Mouse (Mus musculus) forebrain, embryonic 13.5 days (tissue): ENCODE data around the gene Prr14. TPM values are rescaled to one million over a fixed set of nuclear protein-coding genes. Genes with fewer than 3 reads are reported as not detected.
"Not testable (repeated sequence)": the region's sequence is repeated elsewhere in the genome, so short reads cannot be mapped to it uniquely, and the experiment has no call there.

Experiments used
- ATAC-seq: fragments of 200-750 bp; cut with Nextera tagmentation; 2 replicates; pipeline ENCODE4 v1.8.0; 2017
- H3K27ac ChIP-seq: fragments of 300-500 bp; sonication (generic); 2 replicates; pipeline ENCODE4 v1.5.1; 2015; ENCODE audit warnings: inconsistent platforms, mild to moderate bottlenecking, moderate library complexity
- H3K27me3 ChIP-seq: fragments of 300-500 bp; sonication (generic); 2 replicates; pipeline ENCODE4 v1.6.1; 2015; ENCODE audit warnings: mild to moderate bottlenecking, inconsistent platforms
- H3K36me3 ChIP-seq: fragments of 300-500 bp; sonication (generic); 2 replicates; pipeline ENCODE4 v1.6.1; 2015; ENCODE audit warnings: mild to moderate bottlenecking, inconsistent platforms; ENCODE audit not compliant: poor library complexity, severe bottlenecking
- H3K4me1 ChIP-seq: fragments of 300-500 bp; sonication (generic); 2 replicates; pipeline ENCODE4 v1.6.1; 2015; ENCODE audit warnings: inconsistent platforms
- H3K4me2 ChIP-seq: fragments of 300-500 bp; sonication (generic); 2 replicates; pipeline ENCODE4 v1.6.1; 2015; ENCODE audit warnings: inconsistent platforms, mild to moderate bottlenecking, moderate library complexity
- H3K4me3 ChIP-seq: fragments of 300-500 bp; sonication (generic); 2 replicates; pipeline ENCODE4 v1.5.1; 2015; ENCODE audit warnings: mild to moderate bottlenecking, inconsistent platforms
- H3K9ac ChIP-seq: fragments of 300-500 bp; sonication (generic); 2 replicates; pipeline ENCODE4 v1.6.1; 2015; ENCODE audit warnings: mild to moderate bottlenecking, inconsistent platforms
- H3K9me3 ChIP-seq: fragments of 300-500 bp; sonication (generic); replicated peaks from 2 replicates; pipeline ENCODE4 v1.6.1; 2016; ENCODE audit warnings: inconsistent platforms
- WGBS: fragments of 180-500 bp; shearing (Covaris S2); methylation state at CpG from one replicate; pipeline ENCODE4 v1.1.7; 2015; 5-methylcytosine and 5-hydroxymethylcytosine counted together
- polyA plus RNA-seq: library from polyadenylated mRNA; unstranded; fragments of >200 nt; fragmentation: Nextera tagmentation; extraction: Ambion mirVana; gene quantifications from 2 replicates; pipeline ENCODE4 v1.2.1, GENCODE M21; 2015

Prr14 gene
- polyA plus RNA-seq, 1 experiment from 2014 or later, result 51.0 TPM

GRCm38 (mm10) chr7:127453056-127453455 lies 6.4 kb upstream of the Prr14 start:
- Histone ChIP-seq H3K4me3 (no peak overlapping the region), H3K9ac (no peak overlapping the region)
- ATAC-seq, result no peak

GRCm38 (mm10) chr7:127454905-127455304 lies 4.5 kb upstream of the Prr14 start:
- Histone ChIP-seq H3K9me3 (no peaks in the 10 kb centered on the region), H3K9ac (no peak overlapping the region), H3K36me3 (peaks cover 46% of the 10 kb centered on the region), H3K4me1 (peaks cover 32% of the 10 kb centered on the region), H3K27ac (no peak overlapping the region), H3K4me3 (no peak overlapping the region), H3K27me3 (no peaks in the 10 kb centered on the region), H3K4me2 (no peak overlapping the region)
- WGBS, result 98% methylated on average over 7 of the region's 7 CpGs
- ATAC-seq, result no peak

More at GRCm38 (mm10) chr7:127453056-127453455, 6.4 kb upstream of the Prr14 start:
- no peaks in the 10 kb centered on the region for H3K27me3 ChIP-seq
- peaks cover 37% of the 10 kb centered on the region for H3K4me1 ChIP-seq
- no peaks in the 10 kb centered on the region for H3K9me3 ChIP-seq
- WGBS, result 94% methylated on average over 2 of the region's 2 CpGs
- peaks cover 38% of the 10 kb centered on the region for H3K36me3 ChIP-seq
- H3K27ac ChIP-seq, result no peak overlapping the region
- no peak overlapping the region for H3K4me2 ChIP-seq

GRCm38 (mm10) chr7:127458371-127459122 lies 864 bp upstream of the Prr14 start:
- H3K9me3 ChIP-seq, H3K9ac ChIP-seq, H3K27ac ChIP-seq, ATAC-seq, H3K4me2 ChIP-seq, H3K4me1 ChIP-seq, H3K27me3 ChIP-seq, H3K4me3 ChIP-seq: not testable (repeated sequence)
- 88% methylated on average over 3 of the region's 3 CpGs for WGBS
- H3K36me3 ChIP-seq, result peaks cover 57% of the 10 kb centered on the region

GRCm38 (mm10) chr7:127465191-127465590 lies 5.8 kb downstream of the Prr14 start:
- H3K9ac ChIP-seq, result no peak overlapping the region
- H3K27ac ChIP-seq, result no peak overlapping the region
- no peak overlapping the region for H3K4me2 ChIP-seq
- 89% methylated on average over 3 of the region's 3 CpGs for WGBS
- peaks cover 59% of the 10 kb centered on the region for H3K36me3 ChIP-seq
- H3K4me3 ChIP-seq, result no peak overlapping the region
- no peaks in the 10 kb centered on the region for H3K9me3 ChIP-seq
- H3K27me3 ChIP-seq, result no peaks in the 10 kb centered on the region
- ATAC-seq, result no peak
- H3K4me1 ChIP-seq, result peaks cover 11% of the 10 kb centered on the region

GRCm38 (mm10) chr7:127465670-127466069 lies 6.3 kb downstream of the Prr14 start:
- not testable (repeated sequence) for H3K4me3 ChIP-seq, H3K27me3 ChIP-seq, H3K9me3 ChIP-seq, H3K4me2 ChIP-seq, H3K9ac ChIP-seq, ATAC-seq, H3K27ac ChIP-seq
- Histone ChIP-seq H3K4me1 (peaks cover 11% of the 10 kb centered on the region), H3K36me3 (peaks cover 54% of the 10 kb centered on the region)
- 97% methylated on average over 2 of the region's 2 CpGs for WGBS

GRCm38 (mm10) chr7:127466606-127467005 lies 7.2 kb downstream of the Prr14 start:
- no peaks in the 10 kb centered on the region for H3K27me3 ChIP-seq
- no peaks in the 10 kb centered on the region for H3K9me3 ChIP-seq
- peaks cover 45% of the 10 kb centered on the region for H3K36me3 ChIP-seq
- no peak for ATAC-seq
- H3K4me3 ChIP-seq, result no peak overlapping the region
- WGBS, result 100% methylated on average over 4 of the region's 4 CpGs
- peaks cover 11% of the 10 kb centered on the region for H3K4me1 ChIP-seq
- no peak overlapping the region for H3K9ac ChIP-seq
- H3K27ac ChIP-seq, result no peak overlapping the region
- H3K4me2 ChIP-seq, result no peak overlapping the region

- Histone ChIP-seq H3K27me3 (no peaks in the 10 kb centered on the region), H3K36me3 (peaks cover 56% of the 10 kb centered on the region), H3K4me3 (peak overlapping the region; percentile 94), H3K27ac (peak overlapping the region; percentile 99), H3K4me2 (peak overlapping the region; percentile 95), H3K9ac (peak overlapping the region; percentile 96), H3K9me3 (no peaks in the 10 kb centered on the region), H3K4me1 (peaks cover 22% of the 10 kb centered on the region)
- WGBS, result 8% methylated on average over 10 of the region's 10 CpGs
- ATAC-seq, result no peak
These were observed 10.8 kb downstream of the Prr14 start for GRCm38 (mm10) chr7:127470011-127470715.

- Histone ChIP-seq H3K27ac (peak overlapping the region; percentile 99), H3K36me3 (peaks cover 56% of the 10 kb centered on the region), H3K9me3 (no peaks in the 10 kb centered on the region), H3K4me2 (peak overlapping the region; percentile 95), H3K27me3 (no peaks in the 10 kb centered on the region), H3K4me1 (peaks cover 22% of the 10 kb centered on the region), H3K9ac (peak overlapping the region; percentile 96), H3K4me3 (peak overlapping the region; percentile 94)
- WGBS, result under 1% methylated on average over 46 of the region's 46 CpGs
- peak; percentile 95 for ATAC-seq
These were observed 11.6 kb downstream of the Prr14 start for GRCm38 (mm10) chr7:127470743-127471645.

- peak; percentile 1; the same call in 1 of the 2 replicates for ATAC-seq
- WGBS, result 0% methylated on average over 20 of the region's 25 CpGs
- peak overlapping the region; percentile 96 for H3K9ac ChIP-seq
- peaks cover 56% of the 10 kb centered on the region for H3K36me3 ChIP-seq
- peak overlapping the region; percentile 99 for H3K27ac ChIP-seq
- H3K4me1 ChIP-seq, result peaks cover 25% of the 10 kb centered on the region
- H3K9me3 ChIP-seq, result no peaks in the 10 kb centered on the region
- H3K27me3 ChIP-seq, result no peaks in the 10 kb centered on the region
- peak overlapping the region; percentile 94 for H3K4me3 ChIP-seq
- H3K4me2 ChIP-seq, result peak overlapping the region; percentile 95
These were observed 12.2 kb downstream of the Prr14 start for GRCm38 (mm10) chr7:127471646-127472010.

- 2% methylated on average over 7 of the region's 7 CpGs for WGBS
These were observed 12.6 kb downstream of the Prr14 start for GRCm38 (mm10) chr7:127472060-127472459.

GRCm38 (mm10) chr7:127473705-127474104 lies 14.3 kb downstream of the Prr14 start:
- Histone ChIP-seq H3K36me3 (peaks cover 39% of the 10 kb centered on the region), H3K9ac (no peak overlapping the region), H3K27ac (no peak overlapping the region), H3K4me1 (peaks cover 36% of the 10 kb centered on the region), H3K4me3 (no peak overlapping the region), H3K9me3 (no peaks in the 10 kb centered on the region), H3K27me3 (no peaks in the 10 kb centered on the region), H3K4me2 (no peak overlapping the region)
- 81% methylated on average over 5 of the region's 5 CpGs for WGBS
- no peak for ATAC-seq

More at GRCm38 (mm10) chr7:127472060-127472459, 12.6 kb downstream of the Prr14 start:
- Histone ChIP-seq H3K4me1 (peaks cover 30% of the 10 kb centered on the region), H3K9ac (peak overlapping the region; percentile 96), H3K4me3 (peak overlapping the region; percentile 94), H3K27me3 (no peaks in the 10 kb centered on the region), H3K9me3 (no peaks in the 10 kb centered on the region), H3K36me3 (peaks cover 53% of the 10 kb centered on the region), H3K27ac (peak overlapping the region; percentile 99), H3K4me2 (peak overlapping the region; percentile 95)
- no peak for ATAC-seq
